Mouse (Mus musculus) kidney, adult 2 months (tissue): ENCODE results near the gene Per1. TPM values are rescaled to one million over a fixed set of nuclear protein-coding genes. Genes with fewer than 3 reads are reported as not detected.

ENCODE experiments used
- DNase-seq: peaks from one replicate; pipeline ENCODE4 v3.0.0; 2021
- H3K27ac ChIP-seq: fragments of 200-500 bp; 2 replicates; pipeline ENCODE4 v1.5.1; 2012; ENCODE audit warnings: low read depth, low read length, control low read depth, inconsistent platforms; ENCODE audit not compliant: insufficient read depth
- H3K27me3 ChIP-seq: fragments of 200-500 bp; replicated peaks from 2 replicates; pipeline ENCODE4 v1.6.1; 2012; ENCODE audit warnings: mild to moderate bottlenecking, moderate library complexity, low read length, inconsistent platforms; ENCODE audit not compliant: control insufficient read depth, insufficient read depth
- H3K36me3 ChIP-seq: fragments of 200-500 bp; 2 replicates; pipeline ENCODE4 v1.6.1; 2012; ENCODE audit warnings: mild to moderate bottlenecking, moderate library complexity, low read length, inconsistent platforms; ENCODE audit not compliant: control insufficient read depth, insufficient read depth
- H3K4me1 ChIP-seq: fragments of 200-500 bp; 2 replicates; pipeline ENCODE4 v1.6.1; 2011; ENCODE audit warnings: low read length; ENCODE audit not compliant: control insufficient read depth, insufficient read depth
- H3K4me3 ChIP-seq: fragments of 200-500 bp; 2 replicates; pipeline ENCODE4 v1.5.1; 2011; ENCODE audit warnings: mild to moderate bottlenecking, low read depth, low read length, control low read depth; ENCODE audit not compliant: insufficient read depth
- CTCF ChIP-seq: fragments of 200-500 bp; conservative IDR thresholded peaks from 2 replicates; pipeline ENCODE4 v1.5.1; 2011; ENCODE audit warnings: low read depth, mild to moderate bottlenecking, control low read depth, low read length, moderate library complexity, mixed read lengths; ENCODE audit not compliant: insufficient read depth, insufficient read length
- POLR2A ChIP-seq: fragments of 200-500 bp; IDR thresholded peaks from one replicate; pipeline ENCODE4 v1.6.1; 2011; ENCODE audit warnings: low read depth, low read length, control low read depth
- WGBS: fragments of 180-500 bp; shearing (Covaris S2); methylation state at CpG from one replicate; pipeline ENCODE4 v1.1.7; 2018; 5-methylcytosine and 5-hydroxymethylcytosine counted together
- polyA plus RNA-seq: library from polyadenylated mRNA; depleted of rRNA; stranded (reverse); fragments of >200 nt; gene quantifications from 2 replicates; pipeline ENCODE4 v1.2.3, GENCODE M21; 2012; rRNA removed

Per1 gene
- polyA plus RNA-seq, 1 experiment, result 13.5 TPM

- Histone ChIP-seq H3K27ac (no peak overlapping the region), H3K4me3 (no peak overlapping the region), H3K27me3 (no peaks in the 10 kb centered on the region), H3K4me1 (no peaks in the 10 kb centered on the region), H3K36me3 (no peaks in the 10 kb centered on the region)
- DNase-seq, result peak; percentile 67
- TF ChIP-seq POLR2A, result no peak
- peak; percentile 55 for TF ChIP-seq CTCF
- WGBS, result 6% methylated on average over 7 of the region's 7 CpGs
These were observed 55.4 kb downstream of the Per1 start for GRCm38 (mm10) chr11:69150444-69150843.

- TF ChIP-seq CTCF, result no peak
- no peak for TF ChIP-seq POLR2A
- H3K27me3 ChIP-seq, result no peaks in the 10 kb centered on the region
- no peak for DNase-seq
- 52% methylated on average over 6 of the region's 6 CpGs for WGBS
- H3K36me3 ChIP-seq, result no peaks in the 10 kb centered on the region
- no peak overlapping the region for H3K27ac ChIP-seq
- H3K4me3 ChIP-seq, result no peak overlapping the region
- no peaks in the 10 kb centered on the region for H3K4me1 ChIP-seq
These were observed 56.0 kb downstream of the Per1 start for GRCm38 (mm10) chr11:69151004-69151403.

- Histone ChIP-seq H3K27ac (no peak overlapping the region), H3K36me3 (no peaks in the 10 kb centered on the region), H3K27me3 (no peaks in the 10 kb centered on the region), H3K4me1 (no peaks in the 10 kb centered on the region), H3K4me3 (no peak overlapping the region)
- 80% methylated on average over 8 of the region's 8 CpGs for WGBS
- DNase-seq, result no peak
- no peak for TF ChIP-seq POLR2A
- no peak for TF ChIP-seq CTCF
These were observed 58.8 kb downstream of the Per1 start for GRCm38 (mm10) chr11:69153831-69154230.

- Histone ChIP-seq H3K4me3 (no peak overlapping the region), H3K27ac (no peak overlapping the region), H3K36me3 (no peaks in the 10 kb centered on the region), H3K4me1 (no peaks in the 10 kb centered on the region), H3K27me3 (no peaks in the 10 kb centered on the region)
- WGBS, result 68% methylated on average over 1 of the region's 1 CpGs
- TF ChIP-seq CTCF (no peak), POLR2A (no peak)
- DNase-seq, result no peak
These were observed 60.3 kb downstream of the Per1 start for GRCm38 (mm10) chr11:69155351-69155750.

- no peak for DNase-seq
- H3K4me3 ChIP-seq, result no peak within 1 kb of the TSS
- TF ChIP-seq CTCF (no peak), POLR2A (no peak)
- 5% methylated on average over 18 of the region's 18 CpGs for whole genome bisulfite sequencing
- H3K36me3 ChIP-seq, result no peaks in the 10 kb centered on the region
- H3K4me1 ChIP-seq, result no peaks in the 10 kb centered on the region
- H3K27ac ChIP-seq, result no peak within 1 kb of the TSS
- H3K27me3 ChIP-seq, result no peaks in the 10 kb centered on the region
These were observed 61.8 kb downstream of the Per1 start, which contains the start of gene Alox12b for GRCm38 (mm10) chr11:69156800-69157199. Gene Alox12b, plus strand, starts transcription at chr11:69156989.

Other genes starting within 250 kb of the Per1 start
- 88.9 and 104 TPM in 2 replicates for gene Ndel1, start 223.4 kb upstream of the Per1 start, polyA plus RNA-seq
- gene Rnf222, start 206.7 kb upstream of the Per1 start, polyA plus RNA-seq, result 0.07 and 0.13 TPM in 2 replicates
- 1,040 and 1,128 TPM in 2 replicates for gene Rpl26, start 193.6 kb upstream of the Per1 start, polyA plus RNA-seq
- gene Odf4, start 168.1 kb upstream of the Per1 start, polyA plus RNA-seq, result 0.33 and 0.46 TPM in 2 replicates
- 38.2 and 44.7 TPM in 2 replicates for gene Arhgef15, start 137.7 kb upstream of the Per1 start, polyA plus RNA-seq
- gene Slc25a35, start 127.1 kb upstream of the Per1 start, polyA plus RNA-seq, result 38.9 and 46.2 TPM in 2 replicates
- gene Rangrf, start 120.0 kb upstream of the Per1 start, polyA plus RNA-seq, result 43.0 and 43.9 TPM in 2 replicates
- gene Pfas, start 86.8 kb upstream of the Per1 start, polyA plus RNA-seq, result 17.2 and 18.4 TPM in 2 replicates
- 30.1 and 31.4 TPM in 2 replicates for gene Ctc1, start 79.3 kb upstream of the Per1 start, polyA plus RNA-seq
- 1.7 TPM in 2 replicates for gene Aurkb, start 49.6 kb upstream of the Per1 start, polyA plus RNA-seq
- 14.8 and 15.6 TPM in 2 replicates for gene Borcs6, start 35.5 kb upstream of the Per1 start, polyA plus RNA-seq
- 41.7 and 48.0 TPM in 2 replicates for gene Tmem107, start 24.4 kb upstream of the Per1 start, polyA plus RNA-seq
- gene Vamp2, start 6.7 kb upstream of the Per1 start, polyA plus RNA-seq, result 102 and 106 TPM in 2 replicates
- gene Hes7, start 25.2 kb downstream of the Per1 start, polyA plus RNA-seq, result 0.18 and 0.19 TPM in 2 replicates
- 0.74 and 0.79 TPM in 2 replicates for gene 9130213A22Rik, start 27.4 kb downstream of the Per1 start, polyA plus RNA-seq
- 0.39 and 0.48 TPM in 2 replicates for gene Aloxe3, start 30.7 kb downstream of the Per1 start, polyA plus RNA-seq
- 0.27 TPM in 2 replicates for gene Alox12b, start 61.8 kb downstream of the Per1 start, polyA plus RNA-seq
- gene Alox8, start 102.6 kb downstream of the Per1 start, polyA plus RNA-seq, result 0.05 and 0.08 TPM in 2 replicates
- 0.02 TPM in 1 of 2 replicates, not detected in the other for gene Gucy2e, start 141.8 kb downstream of the Per1 start, polyA plus RNA-seq
- 4.6 and 5.7 TPM in 2 replicates for gene Cntrob, start 228.6 kb downstream of the Per1 start, polyA plus RNA-seq
- gene Trappc1, start 228.8 kb downstream of the Per1 start, polyA plus RNA-seq, result 57.9 and 72.3 TPM in 2 replicates
- 1.2 and 1.3 TPM in 2 replicates for gene Kcnab3, start 231.0 kb downstream of the Per1 start, polyA plus RNA-seq
- gene Rnf227, start 245.2 kb downstream of the Per1 start, polyA plus RNA-seq, result 1.5 and 2.1 TPM in 2 replicates